Mouse (Mus musculus): ENCODE measurements at regions not wholly inside any gene's neighbourhood (a gene's known extent, or its start where the extent isn't known, plus 50 kb on each side); places are given as distances from the start of the nearest gene placed in this dataset.

DNA sequence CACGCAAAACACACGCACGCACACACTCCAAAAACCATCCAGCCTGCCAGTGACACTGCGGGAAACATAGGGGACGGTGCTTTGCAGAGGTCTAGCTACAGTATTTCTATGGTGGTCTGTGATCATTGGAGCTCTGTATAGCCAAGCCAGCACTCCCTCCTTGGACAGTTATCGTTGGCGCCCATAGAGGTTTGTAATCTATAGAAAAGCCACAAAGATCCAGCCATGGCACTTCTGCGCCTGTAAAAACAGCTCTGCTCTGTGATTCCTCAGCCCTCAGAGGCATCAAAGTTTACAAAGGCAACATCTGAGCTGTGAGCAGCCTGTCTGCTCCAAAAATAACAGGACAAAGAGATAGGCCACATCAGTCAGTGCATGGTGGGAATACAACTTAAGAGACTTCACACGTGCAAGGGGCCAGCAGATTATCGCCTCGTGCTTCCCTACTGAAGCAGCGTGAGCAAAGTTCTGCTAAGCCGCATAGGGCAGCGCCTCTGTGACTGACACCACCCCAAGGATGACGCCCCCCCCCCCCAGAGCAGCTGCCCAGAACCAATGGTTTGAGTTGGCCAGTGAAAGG lies 194.7 kb downstream of the Ackr3 start:
- no peak for DNase-seq (ENCODE audit: low spot score in 2 of 2)

DNA sequence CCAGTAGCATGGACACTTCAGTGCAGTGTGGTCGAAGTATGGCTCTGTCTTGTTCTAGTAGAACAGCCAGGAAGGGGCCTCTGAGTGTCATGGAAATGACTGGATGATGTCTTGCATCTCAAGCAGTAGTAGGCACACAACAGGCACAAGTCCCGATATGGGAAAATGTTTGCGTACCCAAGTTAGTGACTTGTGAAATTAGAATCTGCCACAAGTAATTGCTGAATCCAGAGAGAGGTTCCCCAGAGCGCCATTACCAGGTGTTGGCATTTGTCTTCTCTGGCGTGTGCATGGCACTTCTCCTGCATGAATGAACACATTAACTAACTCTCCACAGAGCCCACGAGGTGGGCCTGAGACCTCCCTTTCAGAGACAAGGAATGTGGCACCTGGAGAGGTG lies 199.3 kb downstream of the Ackr3 start:
- no peak for DNase-seq (ENCODE audit: low spot score in 2 of 2)

DNA sequence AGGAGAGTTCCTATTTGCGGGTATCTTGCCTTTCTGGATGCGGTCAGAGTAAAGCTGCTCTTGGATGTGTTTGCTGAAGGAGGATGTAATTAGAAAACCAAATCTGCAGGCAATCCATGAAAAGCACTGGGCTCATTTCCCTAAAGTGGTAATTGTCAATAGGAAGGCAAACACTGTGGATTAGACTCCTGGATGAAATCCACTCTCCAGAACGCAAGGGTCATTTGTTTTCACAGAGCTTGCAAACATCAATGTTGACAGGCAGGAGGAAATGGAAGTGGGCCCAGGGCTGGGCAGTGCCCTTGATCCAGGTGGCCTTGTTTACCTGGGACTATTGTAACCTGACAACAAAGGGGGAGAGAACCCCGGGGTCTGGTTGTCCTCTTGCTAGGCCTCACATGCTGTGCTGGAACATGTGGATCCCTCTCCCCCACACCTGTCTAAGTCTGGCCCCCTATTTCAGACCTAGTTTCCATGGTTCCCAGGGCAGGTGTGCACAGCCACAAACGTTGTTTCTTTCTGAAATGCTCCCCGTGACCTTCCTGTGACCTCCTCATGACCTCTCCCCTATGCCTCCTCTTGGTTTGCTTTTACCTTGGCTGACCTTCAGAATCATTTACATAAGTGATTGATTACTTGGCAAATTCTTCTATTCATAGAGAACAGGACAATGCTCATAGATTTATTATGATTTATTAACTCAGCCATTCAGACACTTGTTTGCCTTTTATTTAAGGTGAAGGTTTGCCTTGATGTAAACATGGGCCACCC lies 197.9 kb upstream of the Cops8 start:
- no peak for DNase-seq (ENCODE audit: low spot score in 2 of 2)

DNA sequence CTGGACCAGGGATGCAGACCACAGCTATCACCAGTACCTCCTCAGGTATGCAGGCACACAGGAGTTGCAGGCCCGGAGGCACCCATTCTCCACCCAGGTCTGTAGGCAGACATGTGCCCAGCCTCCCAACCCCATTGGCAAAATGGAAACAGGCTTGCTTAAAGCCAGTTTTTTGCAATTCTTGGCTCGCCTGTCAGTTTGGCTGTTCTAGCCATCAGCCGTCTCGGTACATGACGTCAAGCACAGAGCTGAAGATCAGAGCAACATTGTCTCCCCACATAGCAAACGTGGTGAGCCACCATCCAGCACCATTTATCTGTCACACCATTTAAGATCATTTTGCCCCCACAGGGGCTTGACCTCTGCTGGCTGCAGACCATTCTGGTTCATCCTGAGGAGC lies 196.1 kb upstream of the Cops8 start:
- no peak for DNase-seq (ENCODE audit: low spot score in 2 of 2)

DNA sequence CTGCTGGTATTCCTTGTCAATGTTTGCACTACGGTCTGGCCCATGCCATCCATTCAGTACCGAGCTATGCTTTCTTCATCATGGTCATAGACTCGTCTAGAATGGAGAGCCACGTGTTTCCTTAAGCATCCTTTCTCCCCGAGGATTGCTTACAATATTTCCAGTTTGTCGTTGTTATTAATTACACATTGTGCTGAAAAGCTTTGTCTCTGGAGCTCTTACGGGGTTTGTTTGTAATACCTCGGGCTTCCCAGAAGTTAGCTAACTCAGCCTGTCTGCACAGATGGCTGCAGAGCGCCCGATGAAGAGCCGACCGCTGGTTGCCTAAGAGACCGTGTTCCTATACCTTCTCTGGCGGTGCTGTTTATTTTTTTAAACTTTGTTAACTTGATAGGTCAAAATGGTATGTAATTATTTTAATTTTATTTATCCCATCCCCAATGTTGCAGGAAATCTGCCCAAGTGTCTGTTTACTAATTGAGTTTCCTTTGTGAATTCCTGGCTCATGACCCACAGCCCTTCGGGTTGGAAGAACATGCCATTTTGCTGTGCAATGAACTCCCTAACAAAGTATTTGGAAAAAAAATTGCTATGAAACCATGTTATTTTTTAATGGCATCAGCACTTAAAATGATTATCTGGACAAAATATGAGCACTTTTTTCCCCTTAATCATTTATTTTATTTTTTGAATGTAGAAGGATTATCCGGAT lies 194.1 kb upstream of the Cops8 start:
- peak; percentile 51 to 58 for DNase-seq (ENCODE audit: low spot score in 2 of 2)

DNA sequence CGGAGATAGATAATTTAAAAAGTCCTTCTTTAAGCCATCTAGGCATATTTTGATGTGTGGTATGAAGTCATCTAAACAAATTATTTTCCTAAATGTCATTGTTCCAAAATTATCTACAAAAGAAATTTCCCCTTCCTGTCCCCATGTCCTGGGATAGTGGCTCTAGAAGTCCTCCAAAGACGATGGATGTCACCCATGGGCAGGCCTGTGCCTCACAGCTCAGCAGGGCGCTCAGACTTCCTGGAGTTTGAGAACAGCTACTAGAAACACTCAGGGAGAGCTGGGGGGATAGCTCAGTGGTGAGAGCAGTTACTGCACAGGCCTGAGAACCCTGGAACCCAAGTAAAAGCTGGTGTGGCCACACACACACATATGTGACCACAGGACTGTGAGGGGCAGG lies 193.5 kb upstream of the Cops8 start:
- DNase-seq (ENCODE audit: low spot score in 2 of 2) = no peak

DNA sequence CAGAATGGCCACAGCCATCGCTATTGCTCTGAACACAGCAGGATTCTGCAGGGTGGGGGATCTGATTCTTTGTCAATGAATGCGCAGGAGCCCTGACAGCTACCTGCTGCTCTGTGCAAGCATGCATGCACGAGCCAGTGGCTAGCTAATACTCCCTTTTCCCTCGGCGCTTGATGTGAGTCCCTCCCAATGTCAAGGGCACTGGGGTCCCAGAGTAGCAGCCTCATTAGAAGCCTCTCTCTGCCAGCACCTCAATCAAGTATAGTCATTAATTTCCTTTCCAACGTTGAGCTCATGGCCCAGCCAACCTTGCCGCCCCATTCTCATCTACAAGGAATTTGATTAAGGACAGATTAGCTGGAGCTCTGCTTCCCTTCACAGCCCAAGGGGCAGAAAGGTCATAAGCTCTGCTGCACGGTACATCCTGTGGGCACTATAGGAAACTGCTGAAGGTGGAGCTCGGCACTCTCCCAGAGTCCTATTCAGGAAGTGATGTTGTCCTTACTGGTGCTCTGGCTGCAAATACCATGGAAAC lies 190.2 kb upstream of the Cops8 start:
- DNase-seq (ENCODE audit: low spot score in 2 of 2) = no peak

DNA sequence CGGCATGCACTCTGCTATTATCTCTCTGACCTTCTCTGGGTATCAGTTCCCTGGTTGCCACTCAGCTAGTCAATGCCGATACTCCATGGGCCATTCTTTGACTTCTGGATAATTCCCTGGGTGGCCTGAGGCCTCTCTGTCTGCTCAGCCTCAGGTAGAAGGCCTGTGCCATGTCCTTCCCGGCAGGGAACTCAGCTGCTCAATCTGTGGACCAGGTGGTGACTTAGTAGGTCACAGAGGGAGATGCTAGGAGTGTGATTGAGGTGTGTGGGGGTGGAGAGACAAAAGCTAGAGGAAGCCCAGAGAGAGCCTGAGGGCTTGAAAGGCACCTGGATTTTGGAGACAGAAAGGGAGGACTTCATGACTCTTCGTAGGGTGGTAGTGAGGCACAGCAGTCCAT lies 188.0 kb upstream of the Cops8 start:
- no peak for DNase-seq (ENCODE audit: low spot score in 2 of 2)

- no peak for DNase-seq (ENCODE audit: low spot score in 2 of 2)
These were observed 178.5 kb upstream of the Cops8 start for GRCm38 (mm10) chr1:90424066-90424821.

- DNase-seq (ENCODE audit: low spot score in 2 of 2) = no peak
These were observed 174.4 kb upstream of the Cops8 start for GRCm38 (mm10) chr1:90428334-90428733.

DNA sequence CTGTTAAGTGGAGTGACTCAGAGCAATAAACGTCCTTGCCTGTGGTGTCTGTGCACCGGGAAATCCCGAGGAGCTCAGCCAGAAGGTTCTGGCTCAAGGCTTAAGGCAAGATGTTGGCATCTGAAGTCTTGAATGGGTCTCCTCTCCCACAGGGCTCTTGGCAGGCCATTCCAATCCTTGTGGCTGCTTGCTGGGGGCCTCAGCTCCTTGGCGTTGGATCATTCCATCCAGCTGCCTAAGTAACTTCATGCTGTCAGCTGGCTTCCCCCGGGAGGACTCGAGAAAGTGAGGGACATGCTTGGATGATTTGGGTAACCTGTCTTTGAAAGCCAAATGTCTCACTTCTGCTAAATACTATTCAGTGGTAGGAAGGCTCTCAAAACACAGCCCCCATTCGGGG lies 174.0 kb upstream of the Cops8 start:
- DNase-seq (ENCODE audit: low spot score in 2 of 2) = no peak

DNA sequence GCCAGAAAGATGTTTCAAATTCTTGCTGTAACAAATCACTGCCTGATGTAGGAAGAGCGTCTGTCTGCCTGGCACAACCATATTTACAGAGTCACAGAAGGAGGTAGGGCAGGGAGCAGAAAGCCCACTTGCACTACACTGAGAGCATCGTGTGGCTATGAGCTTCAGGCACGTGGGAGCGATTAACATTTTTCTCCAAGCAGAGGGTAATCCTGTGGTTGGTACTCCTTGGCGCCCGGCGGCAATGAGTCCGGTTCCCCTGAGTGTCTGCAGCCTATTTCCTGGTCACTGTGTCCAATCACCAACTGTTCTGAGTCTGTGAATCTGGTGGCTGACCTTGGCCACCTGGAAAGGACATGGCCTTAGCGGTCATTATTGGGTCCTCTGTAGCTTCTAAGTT lies 172.3 kb upstream of the Cops8 start:
- DNase-seq (ENCODE audit: low spot score in 2 of 2) = no peak

GRCm38 (mm10) chr1:90431783-90432182 lies 171.0 kb upstream of the Cops8 start:
- DNase-seq (ENCODE audit: low spot score in 2 of 2) = no peak

DNA sequence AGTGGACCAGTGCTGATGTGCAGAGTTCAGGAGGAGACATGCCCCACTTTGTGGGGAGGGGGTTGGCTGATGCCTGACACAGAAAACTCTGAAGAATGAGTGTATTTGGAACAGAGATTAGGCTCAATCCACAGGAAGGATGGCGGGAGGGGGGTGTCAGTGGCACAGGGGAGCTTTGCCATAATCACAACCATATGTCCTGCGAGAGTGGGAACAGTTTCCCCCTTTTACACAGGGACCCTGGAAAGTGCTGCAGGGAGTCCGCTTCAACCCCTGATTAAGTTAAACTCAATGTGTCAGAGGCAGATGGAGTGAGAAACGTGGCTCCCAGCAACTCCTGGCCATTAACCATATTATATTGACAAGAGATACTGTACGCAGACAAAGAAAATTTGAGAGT lies 168.9 kb upstream of the Cops8 start:
- DNase-seq (ENCODE audit: low spot score in 2 of 2) = no peak

GRCm38 (mm10) chr1:90440638-90441037 lies 162.1 kb upstream of the Cops8 start:
- DNase-seq (ENCODE audit: low spot score in 2 of 2) = no peak

GRCm38 (mm10) chr1:90441134-90441868 lies 161.5 kb upstream of the Cops8 start:
- DNase-seq (ENCODE audit: low spot score in 2 of 2) = no peak

GRCm38 (mm10) chr1:90442250-90443240 lies 160.2 kb upstream of the Cops8 start:
- DNase-seq (ENCODE audit: low spot score in 2 of 2) = no peak

DNA sequence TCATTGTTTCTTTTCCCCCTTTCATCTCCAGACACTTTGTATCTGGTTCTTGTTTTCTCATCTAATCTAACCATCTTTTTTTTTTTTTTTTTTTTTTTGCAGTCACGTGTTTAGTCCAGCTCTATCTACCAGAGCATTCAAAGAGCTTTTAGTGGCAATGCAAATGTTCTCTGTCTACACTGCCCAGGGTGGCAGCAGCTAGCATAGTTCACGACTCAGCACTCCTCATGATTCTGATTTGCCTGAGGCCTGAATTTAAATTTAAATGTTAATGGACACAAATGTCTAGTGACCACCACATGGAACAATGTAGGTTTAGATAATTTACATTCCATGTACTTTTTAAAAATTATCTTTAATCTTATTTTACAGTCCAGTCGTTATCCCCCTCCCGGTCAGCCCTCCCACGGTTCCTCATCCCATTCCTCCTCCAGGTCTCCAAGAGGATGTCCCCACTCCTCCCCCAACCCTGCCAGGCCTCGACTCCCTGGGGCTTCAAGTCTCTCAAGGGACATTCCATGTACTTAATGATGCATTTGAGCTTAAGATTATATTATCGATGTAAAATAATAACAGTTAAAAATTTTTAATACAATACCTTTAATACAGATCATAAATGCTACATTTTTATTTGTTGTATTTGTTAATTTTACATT lies 153.1 kb upstream of the Cops8 start:
- no peak for DNase-seq (ENCODE audit: low spot score in 2 of 2)

DNA sequence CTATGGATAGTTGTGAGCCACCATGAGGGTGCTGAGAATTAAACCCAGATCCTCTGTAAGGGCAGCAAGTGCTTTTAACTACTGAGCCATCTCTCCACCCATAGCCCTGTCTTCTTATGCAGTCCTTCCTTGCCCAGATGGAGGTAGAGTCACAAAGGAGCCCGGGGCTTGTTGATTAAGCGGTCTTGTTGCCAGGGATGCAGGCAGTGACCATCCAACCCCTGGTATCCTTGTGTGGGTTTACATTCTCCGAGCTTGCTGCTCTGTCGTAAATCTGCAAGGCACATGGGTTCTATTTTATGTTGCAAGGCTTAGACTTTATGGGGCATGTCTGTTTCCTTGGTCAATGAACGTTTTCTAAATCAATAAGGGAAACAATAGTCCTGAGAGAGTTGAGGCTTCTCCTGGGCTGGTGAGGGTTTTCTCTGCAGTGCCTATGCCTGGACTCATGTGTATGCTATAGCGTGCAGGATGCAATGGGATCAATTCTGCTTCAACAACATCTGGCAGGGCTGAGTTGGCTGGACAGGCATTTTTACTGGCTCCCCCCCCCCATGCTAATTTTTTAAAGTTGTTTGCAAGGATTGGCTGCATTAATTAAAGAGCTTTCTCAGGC lies 150.7 kb upstream of the Cops8 start:
- no peak for DNase-seq (ENCODE audit: low spot score in 2 of 2)
